Mouse (Mus musculus) liver (tissue): ENCODE data around the gene Araf.

Experiments used
- DNase-seq: peaks from one replicate; pipeline ENCODE4 v3.0.0-alpha.2; 2020; ENCODE audit warnings: mixed read lengths

Araf gene

GRCm38 (mm10) chrX:20853794-20854193, 56.2 kb downstream of the Araf start:
- no peak for DNase-seq

- DNase-seq: no peak
Observed at GRCm38 (mm10) chrX:20861453-20862104, 64.0 kb downstream of the Araf start.

GRCm38 (mm10) chrX:20862105-20863065, 64.8 kb downstream of the Araf start:
- DNase-seq: no peak

GRCm38 (mm10) chrX:20863161-20864101, 65.8 kb downstream of the Araf start:
- no peak for DNase-seq

- no peak for DNase-seq
Observed at GRCm38 (mm10) chrX:20868091-20868490, 70.5 kb downstream of the Araf start.

GRCm38 (mm10) chrX:20869203-20869602, 71.6 kb downstream of the Araf start:
- no peak for DNase-seq

- peak; percentile 48 for DNase-seq
Observed at GRCm38 (mm10) chrX:20869962-20870513, 72.4 kb downstream of the Araf start, which contains the start of gene Timp1. TSS of gene Timp1 (plus strand) at chrX:20870166.

GRCm38 (mm10) chrX:20872928-20873500, 75.4 kb downstream of the Araf start:
- DNase-seq: no peak

GRCm38 (mm10) chrX:20875241-20875640, 77.6 kb downstream of the Araf start:
- no peak for DNase-seq

GRCm38 (mm10) chrX:20910074-20910473, 112.5 kb downstream of the Araf start:
- DNase-seq: peak; percentile 51
